Mouse (Mus musculus): ENCODE measurements around the gene Mre11a. TPM values are rescaled to one million over a fixed set of nuclear protein-coding genes. Genes with fewer than 3 reads are reported as not detected.

Gene Mre11a
- polyA plus RNA-seq, 1 experiment from 2014 or later, result 28.4 TPM

- Histone ChIP-seq H3K9me3 (no peaks in the 10 kb centered on the region), H3K9ac (no peak overlapping the region), H3K4me2 (replicated peaks) (no peak overlapping the region), H3K4me1 (peaks cover 16% of the 10 kb centered on the region), H3K4me3 (no peak overlapping the region), H3K36me3 (no peaks in the 10 kb centered on the region), H3K27ac (no peak overlapping the region), H3K27me3 (peaks cover 71% of the 10 kb centered on the region)
- 72% methylated on average over 7 of the region's 7 CpGs for WGBS
- no peak for ATAC-seq (ENCODE audit: low FRiP score, low read depth)
Observed at GRCm38 (mm10) chr9:14858170-14858706, 73.8 kb downstream of the Mre11a start.

- H3K36me3 ChIP-seq, result no peaks in the 10 kb centered on the region
- H3K27ac ChIP-seq, result no peak overlapping the region
- H3K9me3 ChIP-seq, result no peaks in the 10 kb centered on the region
- H3K4me2 ChIP-seq (replicated peaks), result no peak overlapping the region
- H3K4me3 ChIP-seq, result no peak overlapping the region
- peaks cover 77% of the 10 kb centered on the region for H3K27me3 ChIP-seq
- no peak for ATAC-seq (ENCODE audit: low FRiP score, low read depth)
- 77% methylated on average over 3 of the region's 3 CpGs for WGBS
- H3K4me1 ChIP-seq, result peaks cover 18% of the 10 kb centered on the region
- H3K9ac ChIP-seq, result no peak overlapping the region
Observed at GRCm38 (mm10) chr9:14858782-14859181, 74.3 kb downstream of the Mre11a start.

- Histone ChIP-seq H3K4me3 (peak within 1 kb of the TSS; percentile 45), H3K27me3 (peaks cover 88% of the 10 kb centered on the region), H3K9me3 (no peaks in the 10 kb centered on the region), H3K36me3 (no peaks in the 10 kb centered on the region), H3K27ac (no peak within 1 kb of the TSS), H3K4me1 (peaks cover 18% of the 10 kb centered on the region), H3K4me2 (replicated peaks) (peak within 1 kb of the TSS; percentile 81), H3K9ac (peak within 1 kb of the TSS; percentile 55)
- ATAC-seq (ENCODE audit: low FRiP score, low read depth), result peak; percentile 83
- 2% methylated on average over 47 of the region's 47 CpGs for WGBS
Observed at GRCm38 (mm10) chr9:14859868-14860639, 75.6 kb downstream of the Mre11a start, which contains the start of gene Gpr83. Gene Gpr83 (plus strand): TSS chr9:14860210.

GRCm38 (mm10) chr9:14863126-14863525, 78.7 kb downstream of the Mre11a start:
- H3K27ac ChIP-seq, result no peak overlapping the region
- no peak overlapping the region for H3K4me3 ChIP-seq
- H3K36me3 ChIP-seq, result no peaks in the 10 kb centered on the region
- 38% methylated on average over 3 of the region's 3 CpGs for WGBS
- peaks cover 18% of the 10 kb centered on the region for H3K4me1 ChIP-seq
- H3K27me3 ChIP-seq, result peaks cover 83% of the 10 kb centered on the region
- no peak for ATAC-seq (ENCODE audit: low FRiP score, low read depth)
- H3K9ac ChIP-seq, result no peak overlapping the region
- H3K9me3 ChIP-seq, result no peaks in the 10 kb centered on the region
- H3K4me2 ChIP-seq (replicated peaks), result no peak overlapping the region

- Histone ChIP-seq H3K9me3 (no peaks in the 10 kb centered on the region), H3K4me2 (replicated peaks) (no peak overlapping the region), H3K27me3 (peaks cover 67% of the 10 kb centered on the region), H3K9ac (no peak overlapping the region), H3K4me1 (peaks cover 16% of the 10 kb centered on the region), H3K4me3 (no peak overlapping the region), H3K36me3 (no peaks in the 10 kb centered on the region), H3K27ac (no peak overlapping the region)
- 82% methylated on average over 9 of the region's 9 CpGs for WGBS
- no peak for ATAC-seq (ENCODE audit: low FRiP score, low read depth)
Observed at GRCm38 (mm10) chr9:14864726-14865125, 80.3 kb downstream of the Mre11a start.

- Histone ChIP-seq H3K9ac (no peak overlapping the region), H3K9me3 (no peaks in the 10 kb centered on the region), H3K4me3 (no peak overlapping the region), H3K27ac (no peak overlapping the region), H3K4me1 (peaks cover 7% of the 10 kb centered on the region), H3K36me3 (no peaks in the 10 kb centered on the region), H3K4me2 (replicated peaks) (no peak overlapping the region), H3K27me3 (peaks cover 45% of the 10 kb centered on the region)
- ATAC-seq (ENCODE audit: low FRiP score, low read depth), result peak; percentile 38; the same call in 1 of the 2 replicates
- WGBS, result 35% methylated on average over 7 of the region's 7 CpGs
Observed at GRCm38 (mm10) chr9:14866957-14867356, 82.5 kb downstream of the Mre11a start.

GRCm38 (mm10) chr9:14868326-14868725, 83.9 kb downstream of the Mre11a start:
- no peak overlapping the region for H3K4me2 ChIP-seq (replicated peaks)
- peaks cover 31% of the 10 kb centered on the region for H3K27me3 ChIP-seq
- ATAC-seq (ENCODE audit: low FRiP score, low read depth), result no peak
- 92% methylated on average over 8 of the region's 8 CpGs for WGBS
- no peaks in the 10 kb centered on the region for H3K9me3 ChIP-seq
- no peak overlapping the region for H3K27ac ChIP-seq
- no peaks in the 10 kb centered on the region for H3K36me3 ChIP-seq
- no peak overlapping the region for H3K4me3 ChIP-seq
- H3K4me1 ChIP-seq, result peaks cover 11% of the 10 kb centered on the region
- no peak overlapping the region for H3K9ac ChIP-seq

- Histone ChIP-seq H3K4me1 (peaks cover 10% of the 10 kb centered on the region), H3K27ac (no peak overlapping the region), H3K27me3 (peaks cover 13% of the 10 kb centered on the region), H3K9ac (no peak overlapping the region), H3K36me3 (no peaks in the 10 kb centered on the region), H3K4me3 (no peak overlapping the region), H3K4me2 (replicated peaks) (no peak overlapping the region), H3K9me3 (no peaks in the 10 kb centered on the region)
- WGBS, result 75% methylated on average over 2 of the region's 2 CpGs
- ATAC-seq (ENCODE audit: low FRiP score, low read depth), result no peak
Observed at GRCm38 (mm10) chr9:14870377-14870776, 85.9 kb downstream of the Mre11a start.

GRCm38 (mm10) chr9:14870802-14871201, 86.3 kb downstream of the Mre11a start:
- no peak overlapping the region for H3K27ac ChIP-seq
- no peak overlapping the region for H3K4me2 ChIP-seq (replicated peaks)
- no peak overlapping the region for H3K4me3 ChIP-seq
- WGBS, result 85% methylated on average over 10 of the region's 10 CpGs
- no peaks in the 10 kb centered on the region for H3K36me3 ChIP-seq
- no peak for ATAC-seq (ENCODE audit: low FRiP score, low read depth)
- H3K27me3 ChIP-seq, result peaks cover 12% of the 10 kb centered on the region
- H3K4me1 ChIP-seq, result peaks cover 10% of the 10 kb centered on the region
- no peaks in the 10 kb centered on the region for H3K9me3 ChIP-seq
- H3K9ac ChIP-seq, result no peak overlapping the region

- peaks cover 5% of the 10 kb centered on the region for H3K27me3 ChIP-seq
- peaks cover 10% of the 10 kb centered on the region for H3K4me1 ChIP-seq
- no peak overlapping the region for H3K4me3 ChIP-seq
- no peak overlapping the region for H3K4me2 ChIP-seq (replicated peaks)
- no peaks in the 10 kb centered on the region for H3K9me3 ChIP-seq
- H3K27ac ChIP-seq, result no peak overlapping the region
- WGBS, result 71% methylated on average over 3 of the region's 3 CpGs
- H3K36me3 ChIP-seq, result no peaks in the 10 kb centered on the region
- H3K9ac ChIP-seq, result no peak overlapping the region
- ATAC-seq (ENCODE audit: low FRiP score, low read depth), result no peak
Observed at GRCm38 (mm10) chr9:14871536-14871935, 87.1 kb downstream of the Mre11a start.

GRCm38 (mm10) chr9:14872181-14872930, 87.9 kb downstream of the Mre11a start:
- Histone ChIP-seq H3K4me1 (peaks cover 10% of the 10 kb centered on the region), H3K9me3 (no peaks in the 10 kb centered on the region), H3K9ac (no peak overlapping the region), H3K36me3 (no peaks in the 10 kb centered on the region), H3K27ac (no peak overlapping the region), H3K27me3 (0 out of 2 replicates have a peak, but pooled peaks cover 2% of the 10 kb centered on the region), H3K4me2 (replicated peaks) (no peak overlapping the region), H3K4me3 (no peak overlapping the region)
- ATAC-seq (ENCODE audit: low FRiP score, low read depth), result peak; percentile 54; the same call in 1 of the 2 replicates
- 45% methylated on average over 17 of the region's 17 CpGs for WGBS

Data from limb, embryonic 13.5 days (tissue).